Mouse (Mus musculus) liver, adult 2 months (tissue): Measurements from ENCODE around the gene Armc3.

Experiments used
- CTCF ChIP-seq: fragments of 200-500 bp; IDR thresholded peaks from 2 replicates; pipeline ENCODE4 v1.5.1; 2011; ENCODE audit warnings: low read depth, low read length, control low read depth
- POLR2A ChIP-seq: fragments of 200-500 bp; IDR thresholded peaks from 2 replicates; pipeline ENCODE4 v1.6.1; 2011; ENCODE audit warnings: low read length, control low read depth; ENCODE audit not compliant: insufficient read depth; ENCODE audit errors: extremely low read depth

GRCm38 (mm10) chr2:19263375-19263774 lies 64.3 kb downstream of the Armc3 start:
- peak; percentile 28; the same call in 1 of the 2 replicates for TF ChIP-seq CTCF
- no peak for TF ChIP-seq POLR2A
